Mouse (Mus musculus): ENCODE measurements around the gene Sfxn5. TPM values are rescaled to one million over a fixed set of nuclear protein-coding genes. Genes with fewer than 3 reads are reported as not detected.

Gene Sfxn5
- total and polyA plus RNA-seq, 2 experiments from 2014 or later: 76.1 to 135 TPM

DNA sequence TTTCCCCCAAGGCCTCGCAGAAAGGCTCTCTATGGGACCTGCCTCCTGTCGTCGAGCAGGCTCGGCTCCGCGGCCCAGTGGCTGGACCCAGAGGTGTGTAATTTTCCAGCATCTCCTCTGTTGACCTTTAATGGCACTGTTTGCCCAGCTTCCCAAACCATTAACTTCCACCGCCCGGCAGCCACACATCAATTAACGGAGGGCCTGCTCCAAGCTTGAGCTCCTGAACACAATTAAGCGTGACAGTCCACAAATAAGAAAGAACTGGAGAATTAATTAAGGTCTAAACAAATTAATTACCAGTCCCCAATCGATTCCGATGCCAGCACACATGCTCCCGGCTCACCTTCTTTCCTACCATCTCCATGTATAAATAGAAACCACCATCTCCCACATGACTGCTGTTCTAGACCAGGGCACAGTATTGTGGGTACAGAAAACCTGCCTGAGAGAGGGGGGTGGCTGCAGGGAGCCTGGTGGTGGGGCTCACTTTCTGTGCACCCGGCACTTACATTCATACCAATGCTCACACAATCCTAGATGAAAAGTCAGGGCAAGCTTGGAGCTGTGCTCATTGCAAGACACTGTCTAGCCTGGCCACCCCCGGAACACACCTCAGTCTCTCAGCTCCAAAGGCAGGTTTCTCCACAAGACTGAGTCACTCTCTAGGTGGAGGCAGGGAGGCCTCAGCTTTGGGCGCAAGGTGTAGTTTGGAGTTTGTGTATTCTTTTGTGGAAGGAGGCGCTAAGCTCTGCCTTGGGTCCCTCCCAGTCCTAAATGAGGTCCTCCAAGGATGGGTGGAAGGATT, 80.8 kb downstream of the Sfxn5 start:
- no peaks in the 10 kb centered on the region for H3K27me3 ChIP-seq (ENCODE audit: insufficient read depth, low read length)
- H3K27ac ChIP-seq (ENCODE audit: low read depth, low read length): no peak overlapping the region
- no peak for TF ChIP-seq CTCF (IDR thresholded peaks at IDR 0.05)
- no peaks in the 10 kb centered on the region for H3K9me3 ChIP-seq (ENCODE audit: low read length)
- no peaks in the 10 kb centered on the region for H3K4me1 ChIP-seq (ENCODE audit: insufficient read depth, low read length)
- H3K9ac ChIP-seq (replicated peaks; ENCODE audit: low read length, poor library complexity, severe bottlenecking): no peak overlapping the region
- H3K4me3 ChIP-seq (ENCODE audit: low read depth, low read length): no peak overlapping the region
- no peak overlapping the region for H3K4me2 ChIP-seq (ENCODE audit: low read depth, low read length, poor library complexity, severe bottlenecking)
- 74% methylated on average over 17 of the region's 17 CpGs for WGBS
- ATAC-seq (ENCODE audit: low FRiP score): no peak
- DNase-seq (ENCODE audit: low spot score): no peak
- no peaks in the 10 kb centered on the region for H3K36me3 ChIP-seq (ENCODE audit: insufficient read depth, low read length)

DNA sequence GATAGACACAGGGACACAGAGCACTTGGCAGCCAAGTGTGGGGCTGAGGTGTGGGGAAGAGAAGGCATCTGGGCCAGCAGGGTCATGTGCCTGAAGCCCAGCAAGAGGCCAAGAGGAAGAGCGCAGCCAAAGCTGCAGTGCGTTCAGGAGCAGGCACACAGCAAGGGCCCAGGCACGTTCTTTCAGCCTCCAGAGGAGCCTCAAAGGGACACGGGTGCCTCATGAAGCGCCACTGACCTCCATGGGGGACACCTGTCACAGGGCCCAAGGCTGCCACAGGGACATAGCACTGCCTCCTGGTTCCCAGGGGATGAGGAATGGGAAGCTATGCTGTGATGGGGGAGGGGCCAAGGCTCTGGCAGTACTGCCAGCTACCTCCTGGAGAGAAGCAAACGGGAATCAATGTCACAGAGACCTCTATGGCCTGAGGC, 82.4 kb downstream of the Sfxn5 start:
- TF ChIP-seq CTCF (IDR thresholded peaks at IDR 0.05): no peak
- Histone ChIP-seq H3K27me3 (ENCODE audit: insufficient read depth, low read length) (no peaks in the 10 kb centered on the region), H3K4me1 (ENCODE audit: insufficient read depth, low read length) (no peaks in the 10 kb centered on the region), H3K9ac (replicated peaks; ENCODE audit: low read length, poor library complexity, severe bottlenecking) (no peak overlapping the region), H3K9me3 (ENCODE audit: low read length) (no peaks in the 10 kb centered on the region), H3K4me2 (ENCODE audit: low read depth, low read length, poor library complexity, severe bottlenecking) (no peak overlapping the region), H3K4me3 (ENCODE audit: low read depth, low read length) (no peak overlapping the region), H3K27ac (ENCODE audit: low read depth, low read length) (no peak overlapping the region), H3K36me3 (ENCODE audit: insufficient read depth, low read length) (no peaks in the 10 kb centered on the region)
- WGBS: 56% methylated on average over 6 of the region's 6 CpGs
- no peak for ATAC-seq (ENCODE audit: low FRiP score)
- no peak for DNase-seq (ENCODE audit: low spot score)

DNA sequence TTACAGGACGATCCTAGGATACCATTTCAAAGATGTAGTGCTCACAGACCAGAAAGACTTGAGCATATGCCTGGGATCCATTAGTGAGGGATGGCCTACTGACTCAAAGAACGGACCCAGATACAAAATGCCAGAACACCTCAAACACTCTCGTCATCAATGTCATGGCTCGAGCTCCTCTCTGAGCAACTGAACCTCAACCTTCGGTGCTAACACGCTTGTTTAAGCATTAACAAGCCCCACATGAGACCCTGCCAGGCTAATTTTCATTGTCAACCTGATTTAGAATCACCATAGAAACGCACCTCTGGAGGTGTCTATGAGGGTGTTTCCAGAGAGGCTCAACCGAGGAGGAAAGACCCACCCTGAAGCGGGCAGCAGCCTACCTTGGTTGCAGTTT, 83.4 kb downstream of the Sfxn5 start:
- Histone ChIP-seq H3K27ac (ENCODE audit: low read depth, low read length) (no peak overlapping the region), H3K9me3 (ENCODE audit: low read length) (no peaks in the 10 kb centered on the region), H3K36me3 (ENCODE audit: insufficient read depth, low read length) (0 out of 2 replicates have a peak, but pooled peaks cover 2% of the 10 kb centered on the region), H3K4me1 (ENCODE audit: insufficient read depth, low read length) (no peaks in the 10 kb centered on the region), H3K4me2 (ENCODE audit: low read depth, low read length, poor library complexity, severe bottlenecking) (no peak overlapping the region), H3K4me3 (ENCODE audit: low read depth, low read length) (no peak overlapping the region), H3K9ac (replicated peaks; ENCODE audit: low read length, poor library complexity, severe bottlenecking) (no peak overlapping the region), H3K27me3 (ENCODE audit: insufficient read depth, low read length) (no peaks in the 10 kb centered on the region)
- DNase-seq (ENCODE audit: low spot score) (no peak), ATAC-seq (ENCODE audit: low FRiP score) (no peak)
- TF ChIP-seq CTCF (IDR thresholded peaks at IDR 0.05): no peak
- WGBS: 70% methylated on average over 9 of the region's 9 CpGs

DNA sequence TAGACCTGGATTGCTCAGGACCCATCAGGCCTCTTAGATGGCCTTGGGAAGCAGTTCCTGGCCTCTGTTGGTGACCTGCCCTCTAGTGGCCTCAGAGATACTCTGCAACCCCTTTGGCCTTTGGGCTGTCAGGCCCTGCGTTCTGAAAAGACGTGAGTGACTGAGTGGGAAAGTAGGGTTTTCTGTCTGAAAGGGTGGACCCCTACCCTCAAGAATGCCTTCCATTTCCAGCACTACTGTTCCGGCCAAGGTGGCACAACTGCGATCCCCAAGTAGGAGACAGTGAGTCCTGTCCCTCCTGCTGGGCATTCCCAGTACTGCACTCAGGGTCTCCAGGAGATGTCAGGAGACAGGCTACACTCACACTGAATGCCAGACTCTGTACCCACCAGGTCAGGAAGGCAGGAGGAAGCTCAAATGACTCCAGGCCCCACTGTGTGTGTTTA, 94.2 kb downstream of the Sfxn5 start:
- Histone ChIP-seq H3K27me3 (ENCODE audit: insufficient read depth, low read length) (no peaks in the 10 kb centered on the region), H3K9ac (replicated peaks; ENCODE audit: low read length, poor library complexity, severe bottlenecking) (no peak overlapping the region), H3K27ac (ENCODE audit: low read depth, low read length) (no peak overlapping the region), H3K4me3 (ENCODE audit: low read depth, low read length) (no peak overlapping the region), H3K36me3 (ENCODE audit: insufficient read depth, low read length) (no peaks in the 10 kb centered on the region), H3K4me2 (ENCODE audit: low read depth, low read length, poor library complexity, severe bottlenecking) (no peak overlapping the region), H3K9me3 (ENCODE audit: low read length) (no peaks in the 10 kb centered on the region), H3K4me1 (ENCODE audit: insufficient read depth, low read length) (no peaks in the 10 kb centered on the region)
- peak; percentile 64 for DNase-seq (ENCODE audit: low spot score)
- ATAC-seq (ENCODE audit: low FRiP score): no peak
- peak; percentile 78 for TF ChIP-seq CTCF (IDR thresholded peaks at IDR 0.05)
- WGBS: 15% methylated on average over 4 of the region's 4 CpGs

DNA sequence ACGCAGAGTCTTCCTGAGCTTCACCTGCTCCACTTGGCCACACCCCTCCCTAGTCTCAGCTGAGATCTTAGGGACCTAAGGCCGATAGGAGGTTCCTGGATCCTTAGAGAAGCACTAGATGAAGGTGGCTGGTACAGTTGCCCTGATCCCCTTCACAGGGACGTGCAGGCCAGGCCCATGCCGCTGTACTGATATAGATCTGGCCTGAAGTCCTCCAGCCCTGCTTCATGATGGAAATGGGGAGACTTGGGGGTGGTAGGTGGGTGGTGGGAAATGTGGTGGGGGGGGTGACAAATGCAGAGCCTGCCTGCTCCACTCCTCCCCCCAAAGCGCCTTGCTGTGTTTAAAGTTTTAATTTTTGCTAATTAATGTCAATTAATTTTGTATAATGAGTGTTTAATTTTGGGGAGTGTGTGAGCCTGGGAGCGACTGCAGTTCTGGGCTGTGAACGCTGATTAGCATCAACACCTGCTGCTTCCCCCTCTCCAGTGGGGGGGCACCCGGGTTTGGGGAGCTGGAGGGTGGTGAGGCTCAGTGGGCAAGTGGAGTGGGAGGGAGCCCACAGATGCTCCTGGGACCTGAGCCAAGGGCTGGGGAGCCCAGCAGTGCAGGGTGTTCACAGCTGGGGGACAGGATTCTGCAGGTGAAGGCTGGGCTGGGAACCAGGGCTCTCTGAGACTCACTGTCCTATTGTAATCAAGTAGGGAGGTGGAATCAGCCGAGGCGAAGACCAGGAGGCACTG, 95.5 kb downstream of the Sfxn5 start:
- Histone ChIP-seq H3K36me3 (ENCODE audit: insufficient read depth, low read length) (no peaks in the 10 kb centered on the region), H3K9me3 (ENCODE audit: low read length) (no peaks in the 10 kb centered on the region), H3K4me1 (ENCODE audit: insufficient read depth, low read length) (no peaks in the 10 kb centered on the region), H3K4me3 (ENCODE audit: low read depth, low read length) (no peak overlapping the region), H3K4me2 (ENCODE audit: low read depth, low read length, poor library complexity, severe bottlenecking) (no peak overlapping the region), H3K27ac (ENCODE audit: low read depth, low read length) (no peak overlapping the region), H3K9ac (replicated peaks; ENCODE audit: low read length, poor library complexity, severe bottlenecking) (no peak overlapping the region), H3K27me3 (ENCODE audit: insufficient read depth, low read length) (no peaks in the 10 kb centered on the region)
- TF ChIP-seq CTCF (IDR thresholded peaks at IDR 0.05): no peak
- WGBS: 56% methylated on average over 10 of the region's 10 CpGs
- DNase-seq (ENCODE audit: low spot score) (no peak), ATAC-seq (ENCODE audit: low FRiP score) (no peak)

DNA sequence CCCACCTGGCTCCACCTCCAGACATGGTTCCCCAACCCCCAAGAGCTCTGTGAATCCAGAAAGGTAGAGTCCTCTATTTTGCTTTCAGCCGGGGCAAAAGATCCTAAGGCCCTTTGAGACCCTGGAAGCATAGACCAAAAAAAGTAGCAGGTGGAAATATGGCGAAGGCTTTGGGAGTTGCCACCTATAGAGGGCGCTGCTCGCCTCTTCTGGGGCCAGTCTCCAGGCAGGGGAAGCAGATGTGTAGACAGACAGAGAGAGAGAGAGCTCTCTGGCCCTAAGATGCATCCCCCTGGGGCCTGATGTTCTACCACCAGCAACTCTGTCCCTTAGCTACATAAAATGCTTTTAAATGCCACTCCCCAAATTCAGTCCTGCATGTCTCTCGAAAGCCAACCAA, 96.2 kb downstream of the Sfxn5 start:
- DNase-seq (ENCODE audit: low spot score): no peak
- H3K9me3 ChIP-seq (ENCODE audit: low read length): no peaks in the 10 kb centered on the region

More for the DNA sequence above, 96.2 kb downstream of the Sfxn5 start:
- no peaks in the 10 kb centered on the region for H3K27me3 ChIP-seq (ENCODE audit: insufficient read depth, low read length)
- H3K36me3 ChIP-seq (ENCODE audit: insufficient read depth, low read length): no peaks in the 10 kb centered on the region
- H3K4me3 ChIP-seq (ENCODE audit: low read depth, low read length): no peak overlapping the region
- no peak for ATAC-seq (ENCODE audit: low FRiP score)
- H3K9ac ChIP-seq (replicated peaks; ENCODE audit: low read length, poor library complexity, severe bottlenecking): no peak overlapping the region
- no peak overlapping the region for H3K4me2 ChIP-seq (ENCODE audit: low read depth, low read length, poor library complexity, severe bottlenecking)
- no peaks in the 10 kb centered on the region for H3K4me1 ChIP-seq (ENCODE audit: insufficient read depth, low read length)
- 41% methylated on average over 5 of the region's 5 CpGs for WGBS
- H3K27ac ChIP-seq (ENCODE audit: low read depth, low read length): no peak overlapping the region
- peak; percentile 56 for TF ChIP-seq CTCF (IDR thresholded peaks at IDR 0.05)

Data from midbrain, postnatal 0 days (tissue).